Mouse (Mus musculus) stomach, postnatal 0 days (tissue): Measurements from ENCODE around the gene Kif1c. TPM values are rescaled to one million over a fixed set of nuclear protein-coding genes. Genes with fewer than 3 reads are reported as not detected.

Experiments used
- ATAC-seq: fragments of 200-750 bp; cut with Nextera tagmentation; 2 replicates; pipeline ENCODE4 v1.8.0; 2017; ENCODE audit not compliant: low FRiP score, low TSS enrichment
- DNase-seq: peaks from one replicate; pipeline ENCODE4 v3.0.0-alpha.2; 2016; ENCODE audit warnings: low spot score
- H3K27ac ChIP-seq: fragments of 300-500 bp; sonication (generic); replicated peaks from 2 replicates; pipeline ENCODE4 v1.5.1; 2014; ENCODE audit warnings: mild to moderate bottlenecking, control low read depth
- H3K27me3 ChIP-seq: fragments of 300-500 bp; sonication (generic); 2 replicates; pipeline ENCODE4 v1.6.1; 2014; ENCODE audit warnings: low read length; ENCODE audit not compliant: control insufficient read depth, insufficient read depth
- H3K36me3 ChIP-seq: fragments of 300-500 bp; sonication (generic); 2 replicates; pipeline ENCODE4 v1.6.1; 2014; ENCODE audit warnings: low read length, mixed read lengths; ENCODE audit not compliant: control insufficient read depth, insufficient read depth
- H3K4me1 ChIP-seq: fragments of 300-500 bp; sonication (generic); replicated peaks from 2 replicates; pipeline ENCODE4 v1.6.1; 2014; ENCODE audit warnings: antibody characterized with exemption; ENCODE audit not compliant: control insufficient read depth, insufficient read depth
- H3K4me2 ChIP-seq: fragments of 300-500 bp; sonication (generic); replicated peaks from 2 replicates; pipeline ENCODE4 v1.6.1; 2014; ENCODE audit warnings: low read depth, mild to moderate bottlenecking, control low read depth, moderate library complexity
- H3K4me3 ChIP-seq: fragments of 300-500 bp; sonication (generic); 2 replicates; pipeline ENCODE4 v1.5.1; 2014; ENCODE audit warnings: low read depth, low read length, control low read depth
- H3K9ac ChIP-seq: fragments of 300-500 bp; sonication (generic); 2 replicates; pipeline ENCODE4 v1.6.1; 2014; ENCODE audit warnings: mild to moderate bottlenecking, low read length, control low read depth, mixed read lengths
- H3K9me3 ChIP-seq: fragments of 300-500 bp; sonication (generic); 2 replicates; pipeline ENCODE4 v1.6.1; 2016; ENCODE audit warnings: low read length; ENCODE audit not compliant: control insufficient read depth
- CTCF ChIP-seq: IDR thresholded peaks from 2 replicates; pipeline ENCODE4 v1.5.1; 2016; ENCODE audit warnings: antibody characterized with exemption, low read depth, mild to moderate bottlenecking, moderate library complexity
- EP300 ChIP-seq: optimal IDR thresholded peaks from 2 replicates; pipeline ENCODE3; 2016; ENCODE audit warnings: antibody characterized with exemption
- WGBS: fragments of 180-500 bp; shearing (Covaris S2); extraction: QIAGEN DNeasy Blood & Tissue Kit; methylation state at CpG from one replicate; pipeline ENCODE4 v1.1.7; 2014; 5-methylcytosine and 5-hydroxymethylcytosine counted together
- polyA plus RNA-seq: library from polyadenylated mRNA; unstranded; fragments of >200 nt; fragmentation: Nextera tagmentation; extraction: Ambion mirVana; gene quantifications from 2 replicates; pipeline ENCODE4 v1.2.1, GENCODE M21; 2015

Gene Kif1c
- 4.7 TPM in 2 replicates for polyA plus RNA-seq

DNA sequence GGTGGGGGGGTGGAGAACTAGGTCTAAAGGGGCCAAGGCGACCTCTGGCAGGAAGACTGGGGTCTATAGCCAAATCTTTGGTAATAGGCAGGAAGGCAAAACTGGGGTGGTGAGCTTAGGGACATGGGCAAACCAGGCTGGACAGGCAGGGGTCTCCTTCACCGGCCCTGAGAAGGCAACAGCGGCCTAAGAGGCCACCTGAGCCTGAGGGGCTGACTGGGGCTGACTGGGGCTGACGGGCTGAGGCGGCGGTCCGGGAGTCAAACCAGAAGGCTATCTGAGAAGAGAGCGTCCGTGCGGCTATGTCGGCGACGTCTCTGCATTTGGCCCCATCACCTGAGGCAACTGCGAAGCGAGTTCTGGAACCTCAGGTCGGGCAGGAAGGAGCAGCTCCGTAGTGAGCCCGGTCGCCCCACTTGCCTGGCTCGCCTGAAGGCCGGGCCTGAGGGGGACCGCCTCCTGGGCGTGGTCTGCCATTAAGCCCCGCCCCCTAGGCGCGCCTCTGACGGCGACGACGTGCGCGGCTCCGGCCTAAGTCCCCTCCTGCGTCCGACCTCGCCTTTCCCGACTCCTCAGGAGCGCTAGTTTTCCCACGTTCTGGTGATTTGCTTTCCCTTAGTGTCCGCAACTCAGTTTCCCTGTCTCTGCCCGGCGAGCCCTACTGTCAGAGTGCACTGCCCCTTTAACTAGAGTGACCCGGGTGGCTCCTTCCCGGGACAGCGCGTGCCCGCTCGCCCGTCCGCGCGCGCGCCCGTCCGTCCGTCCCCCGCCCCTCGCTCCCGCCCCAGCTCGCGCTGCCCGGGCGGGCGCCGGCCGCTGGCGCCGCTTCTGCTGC is at the start of gene Kif1c, which contains the start of gene Inca1:
Kif1c (plus strand) TSS at position 827 of the 835 bp plus-strand sequence.
Inca1 (minus strand) TSS at position 434 of the 835 bp plus-strand sequence.
- Histone ChIP-seq H3K9ac (peak within 1 kb of the TSS; percentile 94), H3K27ac (peak within 1 kb of the TSS; percentile 96), H3K9me3 (no peaks in the 10 kb centered on the region), H3K4me2 (peak within 1 kb of the TSS; percentile 75), H3K27me3 (no peaks in the 10 kb centered on the region), H3K36me3 (peaks cover 9% of the 10 kb centered on the region), H3K4me1 (peaks cover 8% of the 10 kb centered on the region), H3K4me3 (peak within 1 kb of the TSS; percentile 93)
- 2% methylated on average over 69 of the region's 69 CpGs for WGBS
- DNase-seq = peak; percentile 94
- TF ChIP-seq EP300 = no peak
- TF ChIP-seq CTCF = no peak
- peak; percentile 95 for ATAC-seq

DNA sequence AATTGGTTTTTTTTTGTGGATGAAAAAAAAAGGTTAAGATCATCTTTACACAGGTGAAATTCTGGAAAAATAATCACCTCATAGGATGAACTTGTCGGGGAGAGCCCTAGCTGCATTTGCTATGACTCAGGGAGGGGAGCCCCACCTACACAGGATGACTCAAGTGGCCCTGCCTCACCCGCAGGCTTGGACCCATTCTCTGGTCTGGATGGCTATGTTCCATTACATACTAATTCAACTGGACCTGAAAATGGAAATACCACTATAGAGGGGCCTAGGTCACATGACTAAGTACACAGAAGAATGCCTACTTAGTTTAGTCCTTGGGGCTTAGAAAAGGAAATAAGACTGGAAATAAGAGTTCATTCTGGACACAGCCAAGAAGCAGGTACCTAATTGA is 49.0 kb upstream of the Kif1c start:
- Histone ChIP-seq H3K27me3 (no peaks in the 10 kb centered on the region), H3K9ac (no peak overlapping the region; the same call in 1 of the 2 replicates), H3K4me3 (peak overlapping the region; percentile 13; the same call in 1 of the 2 replicates), H3K36me3 (peaks cover 14% of the 10 kb centered on the region), H3K9me3 (no peaks in the 10 kb centered on the region), H3K4me2 (peak overlapping the region; percentile 90), H3K27ac (peak overlapping the region; percentile 67), H3K4me1 (no peaks in the 10 kb centered on the region; the same call in none of the 2 replicates)
- WGBS = 22% methylated on average over 2 of the region's 2 CpGs
- no peak for ATAC-seq
- TF ChIP-seq EP300 = no peak
- no peak for TF ChIP-seq CTCF
- DNase-seq = peak; percentile 62

GRCm38 (mm10) chr11:70652029-70652883 is 48.1 kb upstream of the Kif1c start:
- Histone ChIP-seq H3K4me3 (peak overlapping the region; percentile 100), H3K27ac (peak overlapping the region; percentile 67), H3K4me2 (peak overlapping the region; percentile 90), H3K4me1 (peaks cover 5% of the 10 kb centered on the region), H3K9me3 (no peaks in the 10 kb centered on the region), H3K27me3 (no peaks in the 10 kb centered on the region), H3K9ac (peak overlapping the region; percentile 99; the same call in 1 of the 2 replicates), H3K36me3 (peaks cover 14% of the 10 kb centered on the region)
- TF ChIP-seq EP300 (no peak), CTCF (no peak)
- DNase-seq (no peak), ATAC-seq (no peak)
- WGBS = 37% methylated on average over 12 of the region's 12 CpGs

- Histone ChIP-seq H3K36me3 (peaks cover 14% of the 10 kb centered on the region), H3K27me3 (no peaks in the 10 kb centered on the region), H3K27ac (peak overlapping the region; percentile 100), H3K9ac (peak overlapping the region; percentile 99), H3K4me3 (peak overlapping the region; percentile 100), H3K9me3 (no peaks in the 10 kb centered on the region), H3K4me2 (peak overlapping the region; percentile 90), H3K4me1 (peaks cover 5% of the 10 kb centered on the region)
- ATAC-seq = no peak
- 23% methylated on average over 6 of the region's 6 CpGs for WGBS
- TF ChIP-seq CTCF = no peak
- no peak for TF ChIP-seq EP300
- no peak for DNase-seq
Measured at GRCm38 (mm10) chr11:70652884-70653344, 47.4 kb upstream of the Kif1c start.

GRCm38 (mm10) chr11:70653345-70654197 is 46.8 kb upstream of the Kif1c start:
- ATAC-seq (peak; percentile 51), DNase-seq (peak; percentile 83)
- H3K36me3 ChIP-seq = peaks cover 14% of the 10 kb centered on the region
- WGBS = under 1% methylated on average over 45 of the region's 63 CpGs
- H3K4me3 ChIP-seq = peak overlapping the region; percentile 100
- H3K4me2 ChIP-seq = peak overlapping the region; percentile 90
- peaks cover 5% of the 10 kb centered on the region; the same call in 1 of the 2 replicates for H3K4me1 ChIP-seq
- no peaks in the 10 kb centered on the region for H3K9me3 ChIP-seq
- peak overlapping the region; percentile 99 for H3K9ac ChIP-seq
- H3K27ac ChIP-seq = peak overlapping the region; percentile 100
- no peaks in the 10 kb centered on the region for H3K27me3 ChIP-seq
- TF ChIP-seq CTCF = no peak; the same call in 1 of the 2 replicates
- TF ChIP-seq EP300 = peak; percentile 21
